Mouse (Mus musculus): Measurements from ENCODE around the gene Etfbkmt.

GRCm38 (mm10) chr6:149096233-149096632 is 43.4 kb upstream of the Etfbkmt start:
- TF ChIP-seq POLR2A (IDR thresholded peaks at IDR 0.05; ENCODE audit: insufficient read depth, low read depth, low read length) (no peak), CTCF (IDR thresholded peaks at IDR 0.05; ENCODE audit: insufficient read depth, low read depth, low read length) (no peak)

Measured in olfactory bulb, adult 2 months (tissue).